Mouse (Mus musculus) testis, adult 2 months (tissue): ENCODE results near the gene Gfod1. TPM values are rescaled to one million over a fixed set of nuclear protein-coding genes. Genes with fewer than 3 reads are reported as not detected.

ENCODE experiments used
- H3K27ac ChIP-seq: fragments of 200-500 bp; 2 replicates; pipeline ENCODE4 v1.5.1; 2012; ENCODE audit warnings: low read depth, low read length; ENCODE audit not compliant: control insufficient read depth, insufficient read depth
- H3K27me3 ChIP-seq: fragments of 200-500 bp; 2 replicates; pipeline ENCODE4 v1.6.1; 2012; ENCODE audit warnings: mild to moderate bottlenecking, low read length, moderate library complexity; ENCODE audit not compliant: control insufficient read depth, insufficient read depth
- H3K36me3 ChIP-seq: fragments of 200-500 bp; 2 replicates; pipeline ENCODE4 v1.6.1; 2012; ENCODE audit warnings: mild to moderate bottlenecking, low read length; ENCODE audit not compliant: control insufficient read depth, insufficient read depth
- H3K4me1 ChIP-seq: fragments of 200-500 bp; 2 replicates; pipeline ENCODE4 v1.6.1; 2012; ENCODE audit warnings: low read length; ENCODE audit not compliant: control insufficient read depth, insufficient read depth
- H3K4me3 ChIP-seq: fragments of 200-500 bp; 2 replicates; pipeline ENCODE4 v1.5.1; 2012; ENCODE audit warnings: low read depth, mild to moderate bottlenecking, low read length, moderate library complexity, mixed read lengths; ENCODE audit not compliant: control insufficient read depth
- CTCF ChIP-seq: fragments of 200-500 bp; IDR thresholded peaks from 2 replicates; pipeline ENCODE4 v1.5.1; 2012; ENCODE audit warnings: low read depth, mild to moderate bottlenecking, inconsistent platforms, low read length, moderate library complexity; ENCODE audit not compliant: control insufficient read depth, insufficient read depth, insufficient replicate concordance
- POLR2A ChIP-seq: fragments of 200-500 bp; IDR thresholded peaks from 2 replicates; pipeline ENCODE4 v1.6.1; 2012; ENCODE audit warnings: low read depth, mild to moderate bottlenecking, inconsistent platforms, low read length, moderate library complexity; ENCODE audit not compliant: control insufficient read depth
- polyA plus RNA-seq: library from polyadenylated mRNA; depleted of rRNA; stranded (reverse); fragments of >200 nt; gene quantifications from 2 replicates; pipeline ENCODE4 v1.2.3, GENCODE M21; 2012

The Gfod1 gene
- polyA plus RNA-seq, 1 experiment = 0.17 TPM

DNA sequence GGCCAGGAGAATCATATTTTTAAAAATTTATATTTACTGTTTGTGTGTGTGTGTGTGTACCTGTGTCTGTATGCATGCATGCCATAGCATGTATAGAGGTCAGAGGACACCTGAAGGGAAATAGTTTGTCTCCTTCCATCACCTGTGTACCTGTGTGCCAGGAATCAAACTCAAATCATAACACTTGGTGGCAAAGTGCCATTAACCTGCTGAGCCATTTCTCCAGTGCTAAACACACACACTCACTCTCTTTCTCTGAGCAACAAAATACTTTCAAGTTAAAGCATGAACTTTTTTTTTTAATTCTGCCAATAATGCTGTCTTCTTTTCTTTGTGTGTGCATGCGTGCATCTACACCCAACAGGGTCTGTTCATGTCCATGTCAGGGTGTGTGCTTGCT lies 83.3 kb downstream of the Gfod1 start:
- no peaks in the 10 kb centered on the region for H3K27me3 ChIP-seq
- H3K4me3 ChIP-seq = no peak overlapping the region
- no peak for TF ChIP-seq POLR2A
- no peak for TF ChIP-seq CTCF
- no peak overlapping the region for H3K27ac ChIP-seq
- H3K4me1 ChIP-seq = no peaks in the 10 kb centered on the region
- H3K36me3 ChIP-seq = no peaks in the 10 kb centered on the region

DNA sequence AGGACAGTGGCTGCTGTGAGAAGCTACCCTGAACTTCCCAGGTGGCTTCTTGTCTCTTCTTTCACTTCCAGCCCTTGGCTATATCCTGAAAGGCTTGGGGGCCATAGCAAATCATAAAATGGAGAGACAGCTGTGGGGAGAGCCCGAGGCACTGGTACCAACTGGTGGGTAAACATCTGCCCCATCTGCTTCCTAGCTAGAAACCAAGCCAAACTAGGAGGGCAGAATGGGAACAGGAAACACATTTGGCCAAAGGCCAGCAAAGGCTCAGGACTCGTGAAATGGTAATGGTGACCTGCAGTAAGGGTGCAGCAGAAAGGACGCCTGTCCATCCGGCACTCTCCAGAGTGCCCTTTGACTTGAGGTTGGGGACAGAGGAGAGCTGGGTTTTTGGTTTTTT lies 85.2 kb downstream of the Gfod1 start:
- peaks cover 3% of the 10 kb centered on the region for H3K4me1 ChIP-seq
- TF ChIP-seq POLR2A = no peak
- TF ChIP-seq CTCF = no peak

DNA sequence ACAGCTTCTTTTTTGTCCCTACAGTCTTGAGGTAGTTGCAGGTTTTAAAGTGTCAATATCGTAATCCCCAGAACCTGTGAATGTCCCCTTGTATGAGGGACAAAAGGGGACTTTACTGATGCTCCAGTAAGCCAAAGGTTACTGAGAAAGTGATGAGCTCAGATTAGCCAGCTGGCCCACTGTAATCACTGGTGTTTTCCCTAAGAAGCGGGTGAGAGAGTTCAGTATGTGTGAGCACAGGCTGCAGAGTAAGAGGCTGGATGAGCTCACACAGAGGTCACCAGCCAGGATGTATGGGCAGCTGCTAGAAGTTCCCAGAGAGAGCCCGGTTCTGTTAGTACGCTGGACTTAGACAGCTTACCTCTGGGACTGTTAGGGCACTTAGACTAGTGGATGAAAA lies 85.7 kb downstream of the Gfod1 start:
- no peak overlapping the region for H3K27ac ChIP-seq
- TF ChIP-seq CTCF = no peak
- TF ChIP-seq POLR2A = no peak

More for the DNA sequence above, 85.2 kb downstream of the Gfod1 start:
- Histone ChIP-seq H3K36me3 (no peaks in the 10 kb centered on the region), H3K4me3 (no peak overlapping the region), H3K27me3 (no peaks in the 10 kb centered on the region), H3K27ac (no peak overlapping the region)

DNA sequence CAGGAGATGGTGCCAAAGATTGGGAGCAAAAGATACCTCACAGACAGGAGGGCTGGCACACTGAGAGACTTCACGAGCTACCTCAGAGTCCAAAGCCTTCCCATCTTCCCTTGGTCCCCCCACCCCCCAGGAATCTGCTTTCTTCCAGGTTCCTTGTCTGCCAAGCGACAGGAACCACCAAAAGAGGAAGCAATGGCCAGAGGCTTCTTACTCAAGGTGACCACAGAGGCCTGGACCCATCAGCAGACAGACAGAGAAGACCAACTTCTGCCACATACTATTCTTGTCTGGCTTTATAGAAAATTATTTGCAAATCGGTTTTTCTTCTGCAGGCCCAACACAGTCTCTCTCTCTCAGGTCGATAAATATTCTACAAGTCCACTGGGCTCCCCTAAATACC lies 86.3 kb downstream of the Gfod1 start:
- Histone ChIP-seq H3K27me3 (no peaks in the 10 kb centered on the region), H3K4me3 (no peak overlapping the region; the same call in 1 of the 2 replicates), H3K36me3 (no peaks in the 10 kb centered on the region), H3K4me1 (peaks cover 3% of the 10 kb centered on the region), H3K27ac (no peak overlapping the region)
- no peak for TF ChIP-seq POLR2A
- no peak for TF ChIP-seq CTCF

More for the DNA sequence above, 85.7 kb downstream of the Gfod1 start:
- H3K4me1 ChIP-seq = peaks cover 3% of the 10 kb centered on the region
- no peaks in the 10 kb centered on the region for H3K27me3 ChIP-seq
- H3K36me3 ChIP-seq = no peaks in the 10 kb centered on the region
- no peak overlapping the region for H3K4me3 ChIP-seq

DNA sequence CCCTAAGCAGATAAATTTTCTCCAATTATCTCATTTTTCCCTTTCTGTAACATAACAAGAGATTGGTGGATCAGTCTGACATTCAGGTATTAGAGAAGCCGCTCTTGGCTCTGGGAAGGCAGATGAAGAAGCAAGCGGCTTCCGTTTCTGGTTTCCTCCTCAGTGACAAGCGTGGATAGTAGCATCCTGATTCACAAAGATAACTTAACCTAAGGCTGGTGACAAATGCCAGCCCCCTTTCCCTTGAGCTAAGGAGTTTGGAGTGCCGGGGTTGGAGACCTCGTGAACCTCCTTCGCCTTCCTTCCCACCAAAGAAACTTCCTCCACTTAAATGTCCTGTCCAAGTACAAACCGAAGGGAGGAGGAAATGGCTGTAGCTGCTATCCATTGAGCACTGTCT lies 86.9 kb downstream of the Gfod1 start:
- H3K27ac ChIP-seq = no peak overlapping the region
- no peaks in the 10 kb centered on the region for H3K27me3 ChIP-seq
- H3K4me3 ChIP-seq = peak overlapping the region; percentile 35
- no peaks in the 10 kb centered on the region for H3K36me3 ChIP-seq
- peaks cover 3% of the 10 kb centered on the region for H3K4me1 ChIP-seq
- TF ChIP-seq CTCF (no peak), POLR2A (no peak)

DNA sequence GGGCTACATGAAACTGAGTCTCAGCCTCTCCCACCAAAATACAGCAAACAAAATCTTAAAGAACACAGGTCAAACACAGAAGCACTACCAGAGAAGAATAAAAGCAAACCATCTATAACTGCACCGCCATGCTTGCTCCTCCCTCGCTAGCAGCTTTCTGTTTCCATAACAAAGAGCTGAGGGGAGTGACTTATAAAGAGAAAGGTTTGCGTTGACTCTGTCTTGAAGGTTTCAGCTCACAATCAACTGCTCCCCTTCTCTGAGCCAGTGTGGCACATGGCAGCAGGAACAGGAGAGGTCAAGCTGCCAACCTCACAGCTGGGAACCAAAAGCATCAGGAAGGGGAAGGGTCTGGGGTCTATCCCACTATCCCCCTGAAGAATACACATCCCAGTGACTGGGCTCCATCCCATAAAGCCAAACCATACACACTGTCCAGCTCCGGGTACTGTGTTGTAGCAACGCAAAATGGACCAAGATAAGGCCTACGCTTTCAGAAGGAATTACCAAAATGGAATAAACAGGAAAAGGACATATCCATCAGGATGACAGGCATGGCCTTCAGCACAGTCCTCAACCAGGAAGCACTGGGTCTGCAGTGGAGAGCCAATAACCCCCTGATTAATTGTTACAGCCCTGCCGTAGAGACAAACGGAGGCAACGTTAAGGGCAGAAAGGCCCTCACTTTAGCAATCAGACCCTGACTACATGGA lies 87.8 kb downstream of the Gfod1 start:
- TF ChIP-seq POLR2A (no peak), CTCF (no peak)
- H3K36me3 ChIP-seq = no peaks in the 10 kb centered on the region
- H3K27me3 ChIP-seq = no peaks in the 10 kb centered on the region
- no peak overlapping the region for H3K4me3 ChIP-seq
- peaks cover 3% of the 10 kb centered on the region for H3K4me1 ChIP-seq
- no peak overlapping the region for H3K27ac ChIP-seq

DNA sequence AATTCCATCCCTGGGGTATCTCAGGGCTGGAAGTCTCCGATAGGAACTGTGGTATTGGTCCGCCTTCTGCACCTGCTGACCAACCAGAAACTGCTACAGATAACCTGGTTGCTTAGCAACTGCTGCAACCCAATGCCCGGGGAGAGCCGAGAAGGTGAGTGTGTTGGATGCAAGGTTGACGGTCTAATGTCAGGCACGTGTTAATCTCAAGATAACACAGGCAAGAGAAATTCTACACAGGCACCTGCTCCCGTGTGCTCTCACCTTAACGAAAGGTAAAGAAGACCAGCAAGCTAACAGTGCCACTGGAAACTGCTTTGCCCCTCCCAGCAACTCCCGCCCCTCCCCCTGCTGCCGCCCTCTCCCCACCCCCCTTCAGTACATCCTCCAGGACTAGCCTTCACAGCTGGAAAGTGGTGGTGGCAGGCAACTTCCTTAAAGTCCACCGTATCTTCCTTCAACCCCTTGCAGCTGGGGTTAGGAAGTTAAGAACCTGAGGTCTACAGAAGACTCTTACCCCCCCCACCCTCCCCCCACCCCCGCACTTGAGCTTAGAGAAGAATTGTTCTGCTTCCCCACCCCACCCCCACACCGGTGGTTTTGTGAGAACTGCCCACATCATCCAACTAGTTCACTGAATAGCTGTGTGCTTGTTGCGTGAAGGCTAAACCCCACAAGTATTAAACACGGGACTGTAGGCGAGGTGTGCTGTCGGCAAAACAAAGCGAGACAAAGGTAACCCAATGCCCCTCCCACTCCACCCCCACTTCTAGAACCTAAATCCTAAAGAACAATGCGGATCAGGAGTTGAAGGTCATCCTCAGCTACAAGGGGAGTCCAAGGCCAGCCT lies 88.6 kb downstream of the Gfod1 start:
- Histone ChIP-seq H3K36me3 (no peaks in the 10 kb centered on the region), H3K4me3 (no peak overlapping the region; the same call in 1 of the 2 replicates), H3K27ac (no peak overlapping the region), H3K27me3 (no peaks in the 10 kb centered on the region), H3K4me1 (peaks cover 3% of the 10 kb centered on the region)
- TF ChIP-seq POLR2A (no peak), CTCF (no peak)
